Mouse (Mus musculus) neural tube, embryonic 10.5 days (tissue): Measurements from ENCODE around the gene Atp7b.

Source experiments
- DNase-seq: peaks from one replicate; pipeline ENCODE4 v3.0.0-alpha.2; 2017; ENCODE audit warnings: low spot score; ENCODE audit errors: extremely low spot score

Gene Atp7b

GRCm38 (mm10) chr8:22059821-22060445, at the start of gene Atp7b:
Gene Atp7b, minus strand, starts transcription at chr8:22060305.
- DNase-seq: no peak

DNA sequence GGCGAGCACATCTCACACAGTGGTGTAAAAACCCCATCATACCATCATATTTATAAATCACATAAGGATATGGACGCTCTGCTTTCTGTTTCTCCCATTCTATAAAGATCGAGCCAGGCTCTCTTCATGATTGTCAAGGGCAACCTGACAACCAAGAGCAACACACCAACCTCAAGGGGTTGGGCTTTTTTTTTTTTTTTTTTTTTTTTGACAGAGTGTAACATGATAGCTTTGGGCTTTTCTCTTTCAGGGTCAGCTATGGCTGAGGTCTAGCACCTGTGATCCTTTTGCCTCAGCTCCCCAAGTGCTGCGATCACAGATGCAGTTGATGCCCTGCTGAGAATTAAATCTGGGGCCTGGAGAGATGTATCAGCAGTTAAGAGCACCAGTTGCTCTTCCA, 46.9 kb upstream of the Atp7b start:
- DNase-seq: no peak

GRCm38 (mm10) chr8:22091568-22091967, 31.5 kb upstream of the Atp7b start:
- no peak for DNase-seq

DNA sequence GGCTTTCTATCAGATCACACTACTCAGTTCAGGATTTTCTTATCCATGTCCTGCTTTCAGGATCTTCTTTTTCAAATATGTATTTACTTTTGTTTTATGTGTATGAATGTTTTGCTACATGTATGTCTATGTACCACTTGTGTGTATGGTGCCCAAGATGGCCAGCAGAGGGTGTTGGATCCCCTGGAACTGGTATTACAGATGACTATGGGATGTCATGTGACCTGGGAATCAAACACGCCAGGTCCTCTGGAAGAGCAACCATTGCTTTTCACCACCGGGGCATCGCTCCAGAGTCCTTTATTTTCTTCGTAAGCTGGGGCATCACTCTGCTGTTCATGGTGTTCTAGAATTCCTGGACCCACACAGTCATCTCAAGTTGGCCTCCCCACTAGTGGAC, 29.1 kb upstream of the Atp7b start:
- DNase-seq: no peak

- no peak for DNase-seq
Observed at GRCm38 (mm10) chr8:22079313-22080007, 19.4 kb upstream of the Atp7b start.

GRCm38 (mm10) chr8:22061126-22061525, 1.0 kb upstream of the Atp7b start:
- no peak for DNase-seq

- DNase-seq: peak; percentile 94
Observed at GRCm38 (mm10) chr8:22060446-22060889, 363 bp upstream of the Atp7b start, which contains the start of gene Alg11. Gene Alg11, plus strand, starts transcription at chr8:22060721.

GRCm38 (mm10) chr8:22059153-22059738, 859 bp downstream of the Atp7b start:
- DNase-seq: no peak

DNA sequence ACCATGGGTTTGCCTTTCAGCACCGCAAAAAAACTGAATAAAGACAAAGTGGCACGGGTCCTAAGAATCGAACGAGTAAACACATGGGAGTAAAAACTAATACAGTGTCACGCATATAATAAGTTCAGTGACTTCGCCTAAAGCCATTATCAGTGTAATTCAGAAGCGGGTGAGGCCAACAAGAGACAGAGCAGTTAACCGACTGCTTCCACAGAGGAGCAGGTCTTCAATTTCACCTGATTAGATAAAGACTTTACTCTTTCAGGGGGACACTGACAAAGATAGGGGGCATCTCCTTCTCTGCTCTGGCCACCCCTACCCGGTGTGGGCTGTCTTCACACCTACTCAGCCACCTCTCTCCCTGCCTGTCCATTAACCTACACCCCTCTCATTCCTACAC, 1.7 kb downstream of the Atp7b start:
- no peak for DNase-seq

DNA sequence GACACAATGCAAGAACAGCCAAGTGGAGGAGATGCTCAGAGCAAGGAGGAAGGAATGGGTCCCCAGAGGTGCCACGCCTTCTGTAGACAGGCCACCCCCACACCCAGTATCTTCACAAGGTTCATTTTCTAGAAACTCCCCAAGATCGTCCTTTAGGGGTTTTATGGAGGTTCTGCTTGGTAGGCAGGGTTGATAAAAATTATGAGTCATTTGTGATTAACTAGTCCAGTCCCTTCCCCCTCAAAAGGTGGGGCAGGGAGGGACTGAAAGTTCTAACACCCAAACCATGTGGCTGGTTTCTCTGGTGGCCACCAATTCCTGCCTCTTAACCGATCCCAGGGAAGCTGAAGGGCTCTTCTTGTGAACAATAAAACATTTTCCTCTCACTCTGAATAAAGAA, 3.3 kb downstream of the Atp7b start:
- no peak for DNase-seq

DNA sequence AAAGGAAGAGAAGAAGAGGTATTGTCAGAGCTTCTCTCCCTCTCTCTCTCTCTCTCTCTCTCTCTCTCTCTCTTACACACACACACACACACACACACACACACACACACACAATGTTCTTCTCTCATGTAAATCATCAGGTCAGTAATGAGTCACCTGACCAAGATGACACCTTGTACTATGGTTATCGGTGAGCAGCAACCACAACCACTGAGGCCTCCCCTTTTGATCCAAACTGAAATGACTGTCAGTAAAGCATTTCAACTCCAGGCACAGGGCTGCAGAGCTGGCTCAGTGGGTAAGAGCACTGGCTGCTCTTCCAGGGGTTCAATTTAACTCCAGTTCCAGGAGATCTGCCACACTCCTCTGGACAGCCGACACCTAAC, 4.6 kb downstream of the Atp7b start:
- DNase-seq: no peak

- no peak for DNase-seq
Observed at GRCm38 (mm10) chr8:22054674-22055491, 5.2 kb downstream of the Atp7b start.

DNA sequence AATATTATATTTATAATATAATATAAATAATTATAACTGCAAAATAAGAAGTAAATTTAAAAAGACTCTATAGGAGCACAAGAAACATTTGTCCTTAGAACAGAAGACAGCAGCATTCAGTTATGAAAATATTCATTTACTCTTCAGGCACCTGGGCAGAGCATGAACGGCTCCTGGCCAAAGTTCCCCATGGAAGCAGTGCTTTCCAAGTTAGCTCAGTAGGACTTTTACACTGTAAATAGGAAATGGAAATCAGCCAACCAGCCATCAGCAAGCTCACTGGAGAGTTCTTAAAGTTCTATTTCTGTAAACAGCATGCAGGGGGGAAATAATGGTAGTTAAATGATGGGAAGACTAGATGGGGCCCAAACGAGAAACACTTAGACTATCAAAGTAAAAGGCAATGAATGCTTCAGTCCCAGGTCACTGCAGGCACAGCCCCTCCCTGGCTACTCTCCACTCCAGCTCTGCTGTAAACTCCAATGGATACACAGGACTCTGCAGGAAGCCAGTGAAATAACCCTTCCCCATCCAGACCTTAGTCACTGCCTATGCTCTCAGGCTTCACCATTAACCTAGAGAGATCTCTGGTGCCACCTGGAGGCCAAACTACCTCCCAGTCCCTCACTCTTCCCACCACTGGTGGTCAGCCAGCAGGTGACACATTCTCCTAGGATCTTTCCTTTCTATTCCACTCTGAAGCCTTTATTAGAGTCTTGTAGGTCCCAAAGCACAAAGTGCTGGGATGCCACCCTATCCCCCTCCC, 12.2 kb downstream of the Atp7b start:
- DNase-seq: peak; percentile 47

GRCm38 (mm10) chr8:22043706-22044105, 16.4 kb downstream of the Atp7b start:
- peak; percentile 29 for DNase-seq

DNA sequence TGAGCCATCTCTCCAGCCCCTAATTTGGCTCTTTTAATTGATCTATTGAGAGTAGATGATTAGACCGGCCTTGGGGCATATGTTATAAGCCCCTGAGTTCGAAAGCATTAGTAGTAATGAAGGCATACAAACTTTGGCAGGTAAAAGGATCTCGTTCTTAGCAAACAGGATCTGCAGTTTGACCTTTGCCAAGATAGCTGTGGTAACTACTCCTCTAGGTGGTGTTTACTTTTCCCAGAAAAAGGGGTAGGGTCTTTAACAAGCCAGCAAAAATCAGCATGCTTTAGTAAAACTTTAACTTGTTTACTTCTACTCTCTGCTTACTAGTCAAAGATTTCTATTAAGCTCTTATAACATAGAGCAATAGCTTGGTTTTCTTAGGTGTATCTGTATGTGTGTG, 17.6 kb downstream of the Atp7b start:
- DNase-seq: no peak

- no peak for DNase-seq
Observed at GRCm38 (mm10) chr8:22040153-22040509, 20.0 kb downstream of the Atp7b start.

- DNase-seq: peak; percentile 15
Observed at GRCm38 (mm10) chr8:22039468-22040152, 20.5 kb downstream of the Atp7b start.

DNA sequence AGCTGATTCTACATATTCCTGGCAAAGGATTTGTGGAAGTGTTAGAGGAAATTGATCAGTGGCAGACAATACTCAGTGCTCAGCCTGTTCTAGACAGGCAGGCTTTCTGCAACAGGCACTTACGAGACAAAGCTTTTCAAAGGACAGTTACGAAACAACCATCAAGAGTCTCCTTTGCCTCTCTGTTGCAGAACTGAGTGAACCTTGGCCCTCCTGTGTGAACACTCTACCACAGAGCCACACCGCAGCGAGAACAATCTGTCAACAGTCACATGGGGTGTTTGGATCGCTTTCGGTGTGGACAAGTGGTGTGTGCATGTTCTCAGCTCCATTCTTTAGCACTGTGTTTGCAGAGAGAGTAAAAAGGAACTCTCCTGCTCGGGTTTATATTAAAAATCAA, 23.1 kb downstream of the Atp7b start:
- DNase-seq: no peak

DNA sequence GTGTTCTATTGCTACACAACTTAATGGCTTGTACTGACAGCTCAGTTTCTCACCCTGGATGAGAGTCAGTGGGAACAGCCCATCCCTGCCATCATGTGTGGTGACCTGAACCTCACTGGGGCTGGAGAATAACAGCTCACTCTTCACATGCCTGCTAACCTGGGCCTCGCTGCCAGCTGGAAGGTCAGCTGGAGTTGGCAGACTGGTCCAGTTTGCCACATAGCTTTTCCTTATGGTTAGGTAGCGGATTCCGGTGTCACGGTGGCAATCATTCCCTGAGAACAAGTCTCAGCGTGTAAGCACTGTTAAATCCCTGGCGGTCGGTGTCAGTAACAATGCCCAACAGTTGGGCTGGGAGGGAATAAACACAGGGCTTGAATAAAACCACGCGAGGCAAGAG, 24.0 kb downstream of the Atp7b start:
- no peak for DNase-seq

DNA sequence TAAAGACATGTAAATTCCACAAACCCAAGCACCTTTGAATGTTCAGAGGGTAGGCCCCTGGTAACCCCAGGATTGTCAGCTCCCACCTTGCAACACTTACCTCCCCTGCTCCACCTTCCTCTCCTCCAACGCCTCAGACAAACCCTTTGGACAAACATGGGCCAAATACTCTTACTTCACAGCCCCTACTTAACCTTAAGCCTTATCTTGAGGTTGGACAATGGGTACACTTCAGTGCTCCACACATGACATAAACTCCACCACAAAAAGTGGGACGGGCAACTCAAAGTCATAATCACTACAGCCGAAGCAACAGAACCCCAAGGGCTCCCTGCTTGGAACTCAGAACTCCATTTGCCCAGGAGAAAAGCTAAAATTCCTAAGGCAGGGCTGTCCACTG, 29.1 kb downstream of the Atp7b start:
- DNase-seq: no peak

GRCm38 (mm10) chr8:22028973-22029372, 31.1 kb downstream of the Atp7b start:
- DNase-seq: no peak
